Mouse (Mus musculus) C2C12 (cell line): ENCODE results near the gene Nudt6.

ENCODE experiments used
- CTCF ChIP-seq: IDR thresholded peaks from one replicate; pipeline ENCODE4 v1.5.1; 2011; ENCODE audit not compliant: control insufficient read depth, insufficient read depth, insufficient read length
- MAX ChIP-seq: IDR thresholded peaks from one replicate; pipeline ENCODE4 v1.6.1; 2011; ENCODE audit warnings: mild to moderate bottlenecking, control low read depth

- no peak for TF ChIP-seq CTCF
- TF ChIP-seq MAX: peak; percentile 19
Observed at GRCm38 (mm10) chr3:37370407-37370806, 49.6 kb downstream of the Nudt6 start.
